Mouse (Mus musculus) midbrain, embryonic 11.5 days (tissue): ENCODE data around the gene Pi4ka. TPM values are rescaled to one million over a fixed set of nuclear protein-coding genes. Genes with fewer than 3 reads are reported as not detected.

ENCODE experiments used
- ATAC-seq: fragments of 200-750 bp; cut with Nextera tagmentation; 2 replicates; pipeline ENCODE4 v1.8.0; 2017; ENCODE audit warnings: moderate TSS enrichment, moderate library complexity; ENCODE audit not compliant: low FRiP score
- DNase-seq: peaks from one replicate; pipeline ENCODE4 v3.0.0; 2015; ENCODE audit warnings: low spot score; ENCODE audit errors: missing footprints
- H3K27ac ChIP-seq: fragments of 300-500 bp; sonication (generic); 2 replicates; pipeline ENCODE4 v1.5.1; 2014; ENCODE audit warnings: low read depth, low read length
- H3K27me3 ChIP-seq: fragments of 300-500 bp; sonication (generic); 2 replicates; pipeline ENCODE4 v1.6.1; 2014; ENCODE audit warnings: mild to moderate bottlenecking, low read length, moderate library complexity, mixed read lengths; ENCODE audit not compliant: control insufficient read depth, insufficient read depth
- H3K36me3 ChIP-seq: fragments of 300-500 bp; sonication (generic); 2 replicates; pipeline ENCODE4 v1.6.1; 2014; ENCODE audit warnings: mild to moderate bottlenecking, low read length, moderate library complexity, mixed read lengths; ENCODE audit not compliant: control insufficient read depth, insufficient read depth
- H3K4me1 ChIP-seq: fragments of 300-500 bp; sonication (generic); 2 replicates; pipeline ENCODE4 v1.6.1; 2014; ENCODE audit warnings: low read length; ENCODE audit not compliant: control insufficient read depth, insufficient read depth
- H3K4me2 ChIP-seq: fragments of 300-500 bp; sonication (generic); 2 replicates; pipeline ENCODE4 v1.6.1; 2014; ENCODE audit warnings: mild to moderate bottlenecking, moderate library complexity
- H3K4me3 ChIP-seq: fragments of 300-500 bp; sonication (generic); 2 replicates; pipeline ENCODE4 v1.5.1; 2014; ENCODE audit warnings: low read depth, low read length
- H3K9ac ChIP-seq: fragments of 300-500 bp; sonication (generic); 2 replicates; pipeline ENCODE4 v1.6.1; 2014; ENCODE audit warnings: low read length
- H3K9me3 ChIP-seq: fragments of 300-500 bp; sonication (generic); 2 replicates; pipeline ENCODE4 v1.6.1; 2016; ENCODE audit warnings: low read length; ENCODE audit not compliant: control insufficient read depth
- WGBS: fragments of 180-500 bp; shearing (Covaris S2); extraction: QIAGEN DNeasy Blood & Tissue Kit; methylation state at CpG from one replicate; pipeline ENCODE4 v1.1.7; 2014; 5-methylcytosine and 5-hydroxymethylcytosine counted together
- polyA plus RNA-seq: library from polyadenylated mRNA; unstranded; fragments of >200 nt; fragmentation: Nextera tagmentation; extraction: Ambion mirVana; gene quantifications from 2 replicates; pipeline ENCODE4 v1.2.1, GENCODE M21; 2014

Pi4ka gene
- polyA plus RNA-seq, 1 experiment from 2014 or later: 40.1 TPM

GRCm38 (mm10) chr16:17405271-17405696 is 830 bp downstream of the Pi4ka start:
- H3K4me2 ChIP-seq: peak overlapping the region; percentile 68
- peak; percentile 87 for ATAC-seq
- peak overlapping the region; percentile 74 for H3K4me3 ChIP-seq
- H3K27me3 ChIP-seq: no peaks in the 10 kb centered on the region
- H3K36me3 ChIP-seq: no peaks in the 10 kb centered on the region
- WGBS: under 1% methylated on average over 22 of the region's 22 CpGs
- H3K9ac ChIP-seq: peak overlapping the region; percentile 75
- peak; percentile 98 for DNase-seq
- no peaks in the 10 kb centered on the region for H3K9me3 ChIP-seq
- H3K4me1 ChIP-seq: peaks cover 13% of the 10 kb centered on the region
- H3K27ac ChIP-seq: peak overlapping the region; percentile 45

GRCm38 (mm10) chr16:17402855-17403254 is 3.3 kb downstream of the Pi4ka start:
- Histone ChIP-seq H3K36me3 (no peaks in the 10 kb centered on the region), H3K9me3 (no peaks in the 10 kb centered on the region), H3K4me2 (no peak overlapping the region), H3K27me3 (no peaks in the 10 kb centered on the region), H3K27ac (no peak overlapping the region), H3K4me3 (no peak overlapping the region), H3K4me1 (peaks cover 13% of the 10 kb centered on the region), H3K9ac (no peak overlapping the region)
- WGBS: 64% methylated on average over 1 of the region's 1 CpGs
- no peak for ATAC-seq
- no peak for DNase-seq

DNA sequence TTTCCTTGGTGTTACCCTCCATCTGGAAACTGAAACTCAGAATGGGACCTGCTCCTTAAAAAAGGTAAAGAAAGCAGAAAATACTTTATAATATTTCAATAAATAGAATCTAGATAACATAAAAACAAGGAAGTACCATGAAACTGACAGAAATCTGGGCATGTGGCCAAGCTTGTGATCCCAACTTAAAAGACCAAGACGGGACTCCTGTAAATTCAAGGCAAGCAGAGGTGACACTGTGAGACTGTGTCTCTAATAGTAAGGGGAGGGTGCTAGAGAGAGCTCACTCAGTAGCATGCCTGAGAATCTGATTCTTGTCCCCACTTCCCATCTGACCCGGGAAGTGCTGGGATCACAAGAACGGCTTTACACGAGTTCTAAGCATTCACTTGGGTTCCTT is 13.3 kb downstream of the Pi4ka start:
- WGBS: 86% methylated on average over 4 of the region's 4 CpGs
- Histone ChIP-seq H3K4me3 (no peak overlapping the region), H3K36me3 (no peaks in the 10 kb centered on the region), H3K9me3 (no peaks in the 10 kb centered on the region), H3K4me2 (no peak overlapping the region), H3K4me1 (no peaks in the 10 kb centered on the region), H3K9ac (no peak overlapping the region), H3K27me3 (no peaks in the 10 kb centered on the region), H3K27ac (no peak overlapping the region)
- ATAC-seq (no peak), DNase-seq (no peak)

DNA sequence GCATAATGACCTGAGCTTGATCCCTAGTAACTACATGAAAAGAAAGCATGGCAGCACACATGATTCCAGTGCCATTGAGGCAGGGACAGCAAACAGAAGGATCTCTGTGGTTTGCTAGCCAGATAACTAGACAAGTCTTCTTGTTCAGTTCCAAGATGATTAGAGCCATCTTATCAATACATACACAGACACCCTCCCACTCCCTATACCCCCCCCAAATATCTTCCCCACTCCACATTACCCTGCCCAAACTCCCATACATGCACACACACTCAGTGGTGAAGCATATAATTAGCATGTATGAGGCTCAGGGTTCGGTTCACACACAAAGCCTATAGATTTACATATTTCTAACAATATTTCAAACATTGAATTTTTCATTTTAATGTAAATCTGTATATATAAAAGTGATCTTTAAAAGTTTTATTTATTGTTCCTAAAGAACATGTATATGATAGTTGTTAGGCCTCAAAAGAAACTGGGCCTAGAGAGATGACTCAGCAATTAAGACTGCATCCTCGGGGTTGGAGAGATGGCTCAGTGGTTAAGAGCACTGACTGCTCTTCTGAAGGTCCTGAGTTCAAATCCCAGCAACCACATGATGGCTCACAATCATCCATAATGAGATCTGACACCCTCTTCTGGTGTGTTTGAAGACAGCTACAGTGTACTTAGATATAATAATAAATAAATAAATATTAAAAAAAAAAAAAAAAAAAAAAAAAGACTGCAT is 22.4 kb downstream of the Pi4ka start:
- no peak overlapping the region for H3K9ac ChIP-seq
- no peak overlapping the region for H3K4me3 ChIP-seq
- DNase-seq: no peak
- H3K27ac ChIP-seq: no peak overlapping the region
- no peaks in the 10 kb centered on the region for H3K9me3 ChIP-seq
- H3K4me1 ChIP-seq: no peaks in the 10 kb centered on the region
- no peak for ATAC-seq
- H3K4me2 ChIP-seq: no peak overlapping the region
- WGBS: 87% methylated on average over 2 of the region's 2 CpGs
- H3K36me3 ChIP-seq: no peaks in the 10 kb centered on the region
- H3K27me3 ChIP-seq: no peaks in the 10 kb centered on the region

- Histone ChIP-seq H3K4me1 (no peaks in the 10 kb centered on the region), H3K27me3 (no peaks in the 10 kb centered on the region), H3K4me3 (no peak overlapping the region), H3K27ac (no peak overlapping the region), H3K4me2 (no peak overlapping the region), H3K9me3 (no peaks in the 10 kb centered on the region), H3K36me3 (no peaks in the 10 kb centered on the region; the same call in 1 of the 2 replicates), H3K9ac (no peak overlapping the region)
- DNase-seq: no peak
- no peak for ATAC-seq
- 93% methylated on average over 4 of the region's 4 CpGs for WGBS
Observed at GRCm38 (mm10) chr16:17382306-17382705, 23.8 kb downstream of the Pi4ka start.

DNA sequence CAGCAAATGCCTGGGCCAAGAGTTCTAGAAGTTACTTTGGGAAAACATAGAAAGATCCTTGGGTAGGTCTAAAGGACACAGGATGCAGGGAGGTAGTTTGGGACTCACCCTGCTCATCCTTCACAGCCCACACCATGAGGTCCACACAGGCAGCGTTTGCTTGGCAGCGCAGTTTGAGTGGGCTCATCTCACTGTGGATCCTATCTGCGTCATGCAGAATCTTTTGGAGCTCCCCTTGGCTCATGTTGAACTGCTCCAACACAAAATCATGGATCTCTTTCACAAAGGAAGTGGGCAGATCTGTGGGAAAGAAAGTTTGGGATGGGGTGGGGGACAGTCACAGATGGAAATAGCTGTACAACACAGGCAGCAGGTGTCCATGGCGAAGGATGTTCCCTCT is 47.3 kb downstream of the Pi4ka start:
- no peak overlapping the region for H3K9ac ChIP-seq
- H3K4me2 ChIP-seq: no peak overlapping the region
- H3K9me3 ChIP-seq: no peaks in the 10 kb centered on the region
- 93% methylated on average over 4 of the region's 4 CpGs for WGBS
- H3K27me3 ChIP-seq: no peaks in the 10 kb centered on the region
- H3K27ac ChIP-seq: no peak overlapping the region
- ATAC-seq (no peak), DNase-seq (no peak)
- H3K4me1 ChIP-seq: no peaks in the 10 kb centered on the region
- H3K4me3 ChIP-seq: no peak overlapping the region
- H3K36me3 ChIP-seq: peaks cover 3% of the 10 kb centered on the region; the same call in 1 of the 2 replicates

DNA sequence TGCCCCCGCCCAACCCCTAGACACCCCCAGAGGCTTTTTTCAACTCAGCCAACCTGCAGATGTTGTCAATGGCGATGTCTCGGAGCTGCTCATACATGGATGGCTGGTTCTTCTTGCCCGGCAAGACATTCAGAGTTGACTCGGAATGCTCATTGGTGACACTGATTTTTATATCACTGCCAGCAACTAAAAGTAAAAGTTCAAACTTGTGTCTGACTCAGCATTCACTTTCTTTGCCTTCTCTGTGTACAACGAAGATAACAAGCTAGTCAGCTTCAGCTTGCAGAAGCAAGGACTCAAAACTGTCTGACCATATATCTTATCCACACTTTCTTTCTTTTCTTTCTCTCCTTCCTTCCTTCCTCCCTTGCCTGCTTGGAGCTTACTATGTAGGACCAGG is 50.1 kb downstream of the Pi4ka start:
- no peak overlapping the region for H3K4me2 ChIP-seq
- DNase-seq (no peak), ATAC-seq (no peak)
- H3K9ac ChIP-seq: no peak overlapping the region
- no peaks in the 10 kb centered on the region for H3K27me3 ChIP-seq
- no peak overlapping the region for H3K4me3 ChIP-seq
- no peaks in the 10 kb centered on the region for H3K4me1 ChIP-seq
- H3K9me3 ChIP-seq: no peaks in the 10 kb centered on the region
- no peak overlapping the region for H3K27ac ChIP-seq
- WGBS: 91% methylated on average over 6 of the region's 6 CpGs
- peaks cover 5% of the 10 kb centered on the region; the same call in 1 of the 2 replicates for H3K36me3 ChIP-seq

GRCm38 (mm10) chr16:17346766-17347165 is 59.3 kb downstream of the Pi4ka start:
- H3K27me3 ChIP-seq: no peaks in the 10 kb centered on the region
- no peak overlapping the region for H3K4me3 ChIP-seq
- ATAC-seq: no peak
- no peaks in the 10 kb centered on the region for H3K4me1 ChIP-seq
- no peak overlapping the region for H3K9ac ChIP-seq
- no peak for DNase-seq
- H3K36me3 ChIP-seq: no peaks in the 10 kb centered on the region; the same call in 1 of the 2 replicates
- H3K9me3 ChIP-seq: no peaks in the 10 kb centered on the region
- H3K27ac ChIP-seq: no peak overlapping the region
- 100% methylated on average over 1 of the region's 1 CpGs for WGBS
- no peak overlapping the region for H3K4me2 ChIP-seq

GRCm38 (mm10) chr16:17345813-17346155 is 60.3 kb downstream of the Pi4ka start:
- H3K4me1 ChIP-seq: no peaks in the 10 kb centered on the region
- no peak for DNase-seq
- no peak overlapping the region for H3K27ac ChIP-seq
- no peaks in the 10 kb centered on the region; the same call in 1 of the 2 replicates for H3K36me3 ChIP-seq
- no peaks in the 10 kb centered on the region for H3K27me3 ChIP-seq
- 84% methylated on average over 2 of the region's 2 CpGs for WGBS
- H3K9ac ChIP-seq: no peak overlapping the region
- ATAC-seq: no peak
- H3K4me2 ChIP-seq: no peak overlapping the region
- no peak overlapping the region for H3K4me3 ChIP-seq
- H3K9me3 ChIP-seq: no peaks in the 10 kb centered on the region
